Mouse (Mus musculus) midbrain, embryonic 13.5 days (tissue): ENCODE results near the gene Cbln3. TPM values are rescaled to one million over a fixed set of nuclear protein-coding genes. Genes with fewer than 3 reads are reported as not detected.

Experiments
- ATAC-seq: fragments of 200-750 bp; cut with Nextera tagmentation; 2 replicates; pipeline ENCODE4 v1.8.0; 2017; ENCODE audit warnings: mild to moderate bottlenecking, moderate TSS enrichment, moderate library complexity
- H3K27ac ChIP-seq: fragments of 300-500 bp; sonication (generic); 2 replicates; pipeline ENCODE4 v1.5.1; 2015; ENCODE audit warnings: inconsistent platforms, mild to moderate bottlenecking, moderate library complexity
- H3K27me3 ChIP-seq: fragments of 300-500 bp; sonication (generic); 2 replicates; pipeline ENCODE4 v1.6.1; 2015; ENCODE audit warnings: mild to moderate bottlenecking, inconsistent platforms
- H3K36me3 ChIP-seq: fragments of 300-500 bp; sonication (generic); 2 replicates; pipeline ENCODE4 v1.6.1; 2015; ENCODE audit warnings: mild to moderate bottlenecking, inconsistent platforms
- H3K4me1 ChIP-seq: fragments of 300-500 bp; sonication (generic); replicated peaks from 2 replicates; pipeline ENCODE4 v1.6.1; 2015; ENCODE audit warnings: inconsistent platforms
- H3K4me2 ChIP-seq: fragments of 300-500 bp; sonication (generic); replicated peaks from 2 replicates; pipeline ENCODE4 v1.6.1; 2015; ENCODE audit warnings: moderate library complexity, mild to moderate bottlenecking, inconsistent platforms
- H3K4me3 ChIP-seq: fragments of 300-500 bp; sonication (generic); replicated peaks from 2 replicates; pipeline ENCODE4 v1.5.1; 2015; ENCODE audit warnings: mild to moderate bottlenecking, inconsistent platforms
- H3K9ac ChIP-seq: fragments of 300-500 bp; sonication (generic); replicated peaks from 2 replicates; pipeline ENCODE4 v1.6.1; 2015; ENCODE audit warnings: mild to moderate bottlenecking, inconsistent platforms
- H3K9me3 ChIP-seq: fragments of 300-500 bp; sonication (generic); 2 replicates; pipeline ENCODE4 v1.6.1; 2016; ENCODE audit warnings: mild to moderate bottlenecking, inconsistent platforms
- WGBS: fragments of 180-500 bp; shearing (Covaris S2); methylation state at CpG from one replicate; pipeline ENCODE4 v1.1.7; 2015; 5-methylcytosine and 5-hydroxymethylcytosine counted together
- polyA plus RNA-seq: library from polyadenylated mRNA; unstranded; fragments of >200 nt; fragmentation: Nextera tagmentation; extraction: Ambion mirVana; gene quantifications from 2 replicates; pipeline ENCODE4 v1.2.1, GENCODE M21; 2015

Cbln3 gene
- polyA plus RNA-seq, 1 experiment from 2014 or later = 0.23 TPM

DNA sequence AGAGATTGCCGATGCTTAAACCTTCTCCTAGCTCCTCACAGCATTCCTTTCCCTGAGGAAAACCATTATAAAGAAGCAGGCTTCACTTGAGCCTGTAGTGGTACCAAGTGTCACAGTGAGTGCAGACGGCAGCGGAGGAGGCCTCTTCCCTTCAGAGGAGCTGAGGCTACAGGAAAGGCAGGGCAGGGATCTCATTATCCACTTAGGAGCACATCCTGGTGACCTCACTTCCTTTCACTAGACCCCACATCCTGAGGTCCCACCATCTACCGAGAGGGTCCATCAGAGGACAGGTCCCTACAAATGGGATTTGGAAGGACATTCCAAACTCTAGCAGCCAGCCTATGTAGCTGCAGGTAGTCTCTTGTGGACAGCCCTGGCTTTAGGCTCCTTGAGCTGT lies 26.6 kb downstream of the Cbln3 start:
- Histone ChIP-seq H3K36me3 (0 out of 2 replicates have a peak, but pooled peaks cover 3% of the 10 kb centered on the region), H3K9me3 (no peaks in the 10 kb centered on the region), H3K27ac (no peak overlapping the region; the same call in 1 of the 2 replicates), H3K9ac (peak overlapping the region; percentile 28; the same call in 1 of the 2 replicates), H3K4me3 (0 out of 2 replicates have a peak overlapping the region, but pooled peaks have one; percentile 2), H3K4me2 (peak overlapping the region; percentile 23), H3K27me3 (no peaks in the 10 kb centered on the region), H3K4me1 (peaks cover 75% of the 10 kb centered on the region)
- no peak for ATAC-seq
- WGBS = 79% methylated on average over 4 of the region's 4 CpGs

DNA sequence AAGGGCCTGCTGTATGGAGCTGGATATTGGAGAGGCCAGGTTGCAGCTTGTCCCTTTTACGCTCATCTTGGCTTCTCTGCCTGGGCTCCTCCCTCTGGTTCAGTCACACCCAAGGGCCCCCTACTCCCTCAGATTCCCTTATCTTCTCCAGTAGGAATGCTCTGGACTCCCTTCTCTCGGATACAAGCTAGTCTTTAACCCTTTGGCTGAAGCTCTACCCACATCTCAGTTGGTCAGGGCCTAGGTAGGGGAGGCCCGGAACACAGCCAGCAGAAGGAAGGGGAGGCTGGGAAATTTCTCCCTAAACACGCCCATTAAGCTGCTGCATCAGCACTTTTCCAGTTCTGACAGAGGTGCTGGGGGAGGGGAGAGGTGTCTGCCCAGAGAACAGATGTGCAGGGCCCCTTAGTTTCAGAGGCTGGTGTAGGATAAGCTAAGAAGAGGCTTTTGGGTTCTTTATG lies 29.1 kb downstream of the Cbln3 start:
- H3K9me3 ChIP-seq = no peaks in the 10 kb centered on the region
- ATAC-seq = peak; percentile 38
- H3K27ac ChIP-seq = peak overlapping the region; percentile 90
- H3K4me2 ChIP-seq = peak overlapping the region; percentile 85
- no peaks in the 10 kb centered on the region for H3K36me3 ChIP-seq
- no peaks in the 10 kb centered on the region for H3K27me3 ChIP-seq
- peaks cover 62% of the 10 kb centered on the region for H3K4me1 ChIP-seq
- WGBS = 1% methylated on average over 4 of the region's 4 CpGs
- H3K9ac ChIP-seq = peak overlapping the region; percentile 89
- H3K4me3 ChIP-seq = peak overlapping the region; percentile 74

DNA sequence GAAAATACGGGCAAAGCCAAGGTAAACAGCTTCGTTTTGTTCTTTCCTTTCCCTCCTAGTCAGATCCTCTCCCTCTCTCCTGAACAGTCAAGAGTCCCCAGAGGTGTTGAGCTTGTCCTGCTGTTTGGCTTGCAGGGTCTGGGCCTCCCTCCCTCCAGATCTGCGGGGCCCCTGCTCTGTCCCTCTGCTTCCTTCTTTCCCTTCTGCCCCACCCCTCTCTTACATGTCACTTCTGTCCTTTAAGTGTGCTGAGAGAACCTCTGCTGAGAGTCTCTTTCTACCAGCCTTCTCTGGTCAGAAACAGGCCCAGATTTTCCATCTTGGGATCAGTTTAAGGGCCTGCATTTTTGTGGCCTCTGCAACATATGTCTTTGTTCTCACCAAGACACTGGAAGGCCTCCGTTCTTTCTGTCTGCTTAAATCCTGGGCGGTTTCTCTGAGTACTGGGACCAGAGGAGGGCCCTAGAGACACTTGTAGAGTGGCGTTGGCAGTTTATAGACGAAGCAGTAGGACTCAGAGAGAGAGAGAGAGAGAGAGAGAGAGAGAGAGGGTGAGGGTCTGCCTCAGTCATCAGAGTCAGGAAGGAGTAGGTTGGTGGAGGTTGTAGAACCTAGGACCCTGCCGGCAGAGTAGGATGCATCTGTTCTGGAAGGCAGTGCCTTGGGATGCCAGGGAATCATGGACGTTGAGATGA lies 29.6 kb downstream of the Cbln3 start:
- Histone ChIP-seq H3K36me3 (no peaks in the 10 kb centered on the region), H3K4me1 (peaks cover 62% of the 10 kb centered on the region), H3K9me3 (no peaks in the 10 kb centered on the region), H3K4me2 (peak overlapping the region; percentile 85), H3K27ac (peak overlapping the region; percentile 90), H3K9ac (peak overlapping the region; percentile 89), H3K4me3 (peak overlapping the region; percentile 74), H3K27me3 (no peaks in the 10 kb centered on the region)
- 0% methylated on average over 9 of the region's 9 CpGs for WGBS
- peak; percentile 38 for ATAC-seq

GRCm38 (mm10) chr14:55853621-55854285 lies 30.4 kb downstream of the Cbln3 start, which contains the start of gene Nynrin:
TSS of gene Nynrin (plus strand) at chr14:55854010.
- Histone ChIP-seq H3K9me3 (no peaks in the 10 kb centered on the region), H3K36me3 (no peaks in the 10 kb centered on the region), H3K4me2 (peak within 1 kb of the TSS; percentile 85), H3K27ac (peak within 1 kb of the TSS; percentile 90), H3K4me3 (peak within 1 kb of the TSS; percentile 74), H3K9ac (peak within 1 kb of the TSS; percentile 89), H3K4me1 (peaks cover 57% of the 10 kb centered on the region), H3K27me3 (no peaks in the 10 kb centered on the region)
- peak; percentile 85 for ATAC-seq
- WGBS = 3% methylated on average over 33 of the region's 33 CpGs

- H3K4me2 ChIP-seq = peak overlapping the region; percentile 85
- peak overlapping the region; percentile 90 for H3K27ac ChIP-seq
- peak overlapping the region; percentile 15; the same call in 1 of the 2 replicates for H3K9ac ChIP-seq
- ATAC-seq = peak; percentile 69
- WGBS = 3% methylated on average over 11 of the region's 11 CpGs
- no peaks in the 10 kb centered on the region for H3K9me3 ChIP-seq
- H3K4me3 ChIP-seq = peak overlapping the region; percentile 74
- peaks cover 48% of the 10 kb centered on the region for H3K4me1 ChIP-seq
- H3K36me3 ChIP-seq = no peaks in the 10 kb centered on the region
- H3K27me3 ChIP-seq = no peaks in the 10 kb centered on the region
These were observed 31.3 kb downstream of the Cbln3 start for GRCm38 (mm10) chr14:55852646-55853551.

- Histone ChIP-seq H3K4me1 (peaks cover 29% of the 10 kb centered on the region), H3K36me3 (no peaks in the 10 kb centered on the region), H3K4me3 (no peak overlapping the region), H3K4me2 (no peak overlapping the region), H3K9ac (no peak overlapping the region), H3K9me3 (no peaks in the 10 kb centered on the region), H3K27me3 (no peaks in the 10 kb centered on the region), H3K27ac (no peak overlapping the region)
- WGBS = 69% methylated on average over 6 of the region's 6 CpGs
- ATAC-seq = no peak
These were observed 33.3 kb downstream of the Cbln3 start for GRCm38 (mm10) chr14:55850885-55851284.

DNA sequence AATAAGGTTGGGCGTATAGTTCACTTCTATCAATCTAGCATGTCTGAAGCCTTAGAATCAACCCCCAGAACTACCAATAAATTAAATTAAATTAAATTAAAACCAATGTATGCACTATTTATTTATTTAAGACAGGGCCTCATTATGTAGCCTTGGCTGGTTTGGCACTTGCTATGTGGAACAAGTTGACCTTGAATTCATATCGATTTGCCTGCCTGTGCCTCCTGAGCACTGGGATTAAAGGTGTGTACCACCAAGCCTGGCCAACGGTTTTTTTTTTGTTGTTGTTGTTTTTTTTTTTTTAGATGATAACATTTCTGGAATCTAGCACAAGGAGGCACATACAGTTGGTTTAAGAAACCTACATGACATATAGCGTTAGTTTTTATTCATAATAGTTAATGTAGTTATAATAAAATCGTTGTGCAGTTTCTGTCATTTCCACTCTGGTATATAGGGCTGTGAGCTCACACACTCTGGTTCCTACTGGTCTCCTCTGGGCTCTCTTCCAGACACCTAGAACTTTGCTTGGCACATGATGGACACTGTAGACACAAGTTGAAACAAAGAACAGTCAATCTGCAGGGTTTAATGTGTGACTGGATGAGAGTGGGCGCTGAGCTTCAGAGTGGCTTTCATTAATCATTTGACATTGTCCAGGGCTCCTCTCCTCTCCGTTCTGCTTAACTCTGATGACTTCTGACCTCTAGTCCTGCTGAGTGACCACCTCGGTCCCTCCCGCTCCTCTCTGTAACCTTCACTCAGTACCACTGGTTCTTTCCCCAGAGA lies 38.5 kb downstream of the Cbln3 start:
- Histone ChIP-seq H3K4me3 (no peak overlapping the region), H3K27me3 (no peaks in the 10 kb centered on the region), H3K27ac (no peak overlapping the region), H3K9me3 (no peaks in the 10 kb centered on the region), H3K4me2 (no peak overlapping the region), H3K36me3 (no peaks in the 10 kb centered on the region), H3K4me1 (no peaks in the 10 kb centered on the region), H3K9ac (no peak overlapping the region)
- ATAC-seq = no peak
- 83% methylated on average over 9 of the region's 9 CpGs for WGBS

GRCm38 (mm10) chr14:55842794-55843193 lies 41.4 kb downstream of the Cbln3 start:
- H3K27ac ChIP-seq = no peak overlapping the region
- H3K4me2 ChIP-seq = no peak overlapping the region
- no peaks in the 10 kb centered on the region for H3K9me3 ChIP-seq
- WGBS = 81% methylated on average over 4 of the region's 4 CpGs
- H3K36me3 ChIP-seq = no peaks in the 10 kb centered on the region
- H3K4me3 ChIP-seq = no peak overlapping the region
- no peak for ATAC-seq
- no peaks in the 10 kb centered on the region for H3K27me3 ChIP-seq
- H3K9ac ChIP-seq = no peak overlapping the region
- H3K4me1 ChIP-seq = 0 out of 2 replicates have a peak, but pooled peaks cover 2% of the 10 kb centered on the region

GRCm38 (mm10) chr14:55840853-55841366 lies 43.3 kb downstream of the Cbln3 start:
- ATAC-seq = no peak
- H3K9ac ChIP-seq = no peak overlapping the region
- 60% methylated on average over 4 of the region's 4 CpGs for WGBS
- no peaks in the 10 kb centered on the region for H3K36me3 ChIP-seq
- no peak overlapping the region for H3K4me3 ChIP-seq
- H3K9me3 ChIP-seq = no peaks in the 10 kb centered on the region
- H3K4me1 ChIP-seq = 0 out of 2 replicates have a peak, but pooled peaks cover 2% of the 10 kb centered on the region
- H3K4me2 ChIP-seq = no peak overlapping the region
- no peaks in the 10 kb centered on the region for H3K27me3 ChIP-seq
- H3K27ac ChIP-seq = no peak overlapping the region

- 0 out of 2 replicates have a peak, but pooled peaks cover 2% of the 10 kb centered on the region for H3K4me1 ChIP-seq
- ATAC-seq = no peak
- 90% methylated on average over 4 of the region's 4 CpGs for WGBS
- no peaks in the 10 kb centered on the region for H3K9me3 ChIP-seq
- H3K36me3 ChIP-seq = no peaks in the 10 kb centered on the region
- H3K27me3 ChIP-seq = no peaks in the 10 kb centered on the region
- no peak overlapping the region for H3K4me2 ChIP-seq
- H3K27ac ChIP-seq = no peak overlapping the region
- no peak overlapping the region for H3K9ac ChIP-seq
- H3K4me3 ChIP-seq = no peak overlapping the region
These were observed 45.5 kb downstream of the Cbln3 start for GRCm38 (mm10) chr14:55838740-55839139.

GRCm38 (mm10) chr14:55838312-55838711 lies 45.9 kb downstream of the Cbln3 start:
- 81% methylated on average over 5 of the region's 5 CpGs for WGBS
- Histone ChIP-seq H3K36me3 (no peaks in the 10 kb centered on the region), H3K9ac (no peak overlapping the region), H3K4me3 (no peak overlapping the region), H3K4me2 (no peak overlapping the region), H3K4me1 (0 out of 2 replicates have a peak, but pooled peaks cover 2% of the 10 kb centered on the region), H3K27me3 (no peaks in the 10 kb centered on the region), H3K27ac (no peak overlapping the region), H3K9me3 (no peaks in the 10 kb centered on the region)
- ATAC-seq = no peak
